Mouse (Mus musculus) neural tube, embryonic 11.5 days (tissue): ENCODE measurements around the gene Gale. TPM values are rescaled to one million over a fixed set of nuclear protein-coding genes. Genes with fewer than 3 reads are reported as not detected.

Source experiments
- ATAC-seq: fragments of 200-750 bp; cut with Nextera tagmentation; 2 replicates; pipeline ENCODE4 v1.8.0; 2017; ENCODE audit warnings: moderate number of reproducible peaks, mild to moderate bottlenecking, moderate TSS enrichment, moderate library complexity; ENCODE audit not compliant: insufficient read depth, low FRiP score, low TSS enrichment
- DNase-seq: peaks from one replicate; pipeline ENCODE4 v3.0.0-alpha.2; 2015; ENCODE audit warnings: low spot score
- H3K27ac ChIP-seq: fragments of 300-500 bp; sonication (generic); 2 replicates; pipeline ENCODE4 v1.5.1; 2014; ENCODE audit warnings: low read depth, mild to moderate bottlenecking, low read length
- H3K27me3 ChIP-seq: fragments of 300-500 bp; sonication (generic); 2 replicates; pipeline ENCODE4 v1.6.1; 2014; ENCODE audit warnings: mild to moderate bottlenecking, low read length, mixed read lengths; ENCODE audit not compliant: control insufficient read depth, insufficient read depth
- H3K36me3 ChIP-seq: fragments of 300-500 bp; sonication (generic); 2 replicates; pipeline ENCODE4 v1.6.1; 2014; ENCODE audit warnings: mild to moderate bottlenecking, low read length, moderate library complexity, mixed read lengths; ENCODE audit not compliant: control insufficient read depth, insufficient read depth
- H3K4me1 ChIP-seq: fragments of 300-500 bp; sonication (generic); 2 replicates; pipeline ENCODE4 v1.6.1; 2014; ENCODE audit warnings: low read length, mixed read lengths; ENCODE audit not compliant: control insufficient read depth, insufficient read depth
- H3K4me2 ChIP-seq: fragments of 300-500 bp; sonication (generic); 2 replicates; pipeline ENCODE4 v1.6.1; 2014; ENCODE audit warnings: low read depth, mild to moderate bottlenecking, moderate library complexity
- H3K4me3 ChIP-seq: fragments of 300-500 bp; sonication (generic); 2 replicates; pipeline ENCODE4 v1.5.1; 2014; ENCODE audit warnings: low read depth, low read length
- H3K9ac ChIP-seq: fragments of 300-500 bp; sonication (generic); 2 replicates; pipeline ENCODE4 v1.6.1; 2014; ENCODE audit warnings: mild to moderate bottlenecking, low read length
- H3K9me3 ChIP-seq: fragments of 300-500 bp; sonication (generic); 2 replicates; pipeline ENCODE4 v1.6.1; 2016; ENCODE audit warnings: low read length; ENCODE audit not compliant: control insufficient read depth
- WGBS: fragments of 180-500 bp; shearing (Covaris S2); extraction: QIAGEN DNeasy Blood & Tissue Kit; methylation state at CpG from one replicate; pipeline ENCODE4 v1.1.7; 2014; 5-methylcytosine and 5-hydroxymethylcytosine counted together
- polyA plus RNA-seq: library from polyadenylated mRNA; unstranded; fragments of >200 nt; fragmentation: Nextera tagmentation; extraction: Ambion mirVana; gene quantifications from 2 replicates; pipeline ENCODE4 v1.2.1, GENCODE M21; 2014

The Gale gene
- polyA plus RNA-seq, 1 experiment from 2014 or later = 36.4 TPM

GRCm38 (mm10) chr4:135995118-135995517, 31.6 kb downstream of the Gale start:
- WGBS = 89% methylated on average over 4 of the region's 4 CpGs
- DNase-seq (no peak), ATAC-seq (no peak)
- Histone ChIP-seq H3K36me3 (no peaks in the 10 kb centered on the region), H3K4me1 (no peaks in the 10 kb centered on the region), H3K9me3 (no peaks in the 10 kb centered on the region), H3K9ac (no peak overlapping the region), H3K27ac (no peak overlapping the region), H3K4me3 (no peak overlapping the region), H3K27me3 (no peaks in the 10 kb centered on the region), H3K4me2 (no peak overlapping the region)

GRCm38 (mm10) chr4:136004107-136004675, 40.7 kb downstream of the Gale start:
- no peak overlapping the region for H3K4me3 ChIP-seq
- no peaks in the 10 kb centered on the region for H3K4me1 ChIP-seq
- H3K4me2 ChIP-seq = no peak overlapping the region
- peaks cover 26% of the 10 kb centered on the region for H3K36me3 ChIP-seq
- H3K9me3 ChIP-seq = no peaks in the 10 kb centered on the region
- ATAC-seq (no peak), DNase-seq (no peak)
- 87% methylated on average over 5 of the region's 5 CpGs for WGBS
- no peaks in the 10 kb centered on the region for H3K27me3 ChIP-seq
- no peak overlapping the region for H3K9ac ChIP-seq
- no peak overlapping the region for H3K27ac ChIP-seq

GRCm38 (mm10) chr4:136004921-136005320, 41.4 kb downstream of the Gale start:
- no peaks in the 10 kb centered on the region for H3K9me3 ChIP-seq
- ATAC-seq (no peak), DNase-seq (no peak)
- no peak overlapping the region for H3K4me2 ChIP-seq
- peaks cover 28% of the 10 kb centered on the region for H3K36me3 ChIP-seq
- 80% methylated on average over 2 of the region's 2 CpGs for whole genome bisulfite sequencing
- H3K27ac ChIP-seq = no peak overlapping the region
- no peaks in the 10 kb centered on the region for H3K27me3 ChIP-seq
- no peak overlapping the region for H3K4me3 ChIP-seq
- H3K4me1 ChIP-seq = no peaks in the 10 kb centered on the region
- H3K9ac ChIP-seq = no peak overlapping the region

- Histone ChIP-seq H3K27ac (no peak overlapping the region), H3K4me3 (no peak overlapping the region), H3K4me2 (no peak overlapping the region), H3K9ac (no peak overlapping the region), H3K4me1 (no peaks in the 10 kb centered on the region), H3K9me3 (no peaks in the 10 kb centered on the region), H3K27me3 (no peaks in the 10 kb centered on the region), H3K36me3 (peaks cover 41% of the 10 kb centered on the region)
- no peak for ATAC-seq
- no peak for DNase-seq
- 93% methylated on average over 3 of the region's 3 CpGs for WGBS
These were observed 43.3 kb downstream of the Gale start for GRCm38 (mm10) chr4:136006821-136007220.

DNA sequence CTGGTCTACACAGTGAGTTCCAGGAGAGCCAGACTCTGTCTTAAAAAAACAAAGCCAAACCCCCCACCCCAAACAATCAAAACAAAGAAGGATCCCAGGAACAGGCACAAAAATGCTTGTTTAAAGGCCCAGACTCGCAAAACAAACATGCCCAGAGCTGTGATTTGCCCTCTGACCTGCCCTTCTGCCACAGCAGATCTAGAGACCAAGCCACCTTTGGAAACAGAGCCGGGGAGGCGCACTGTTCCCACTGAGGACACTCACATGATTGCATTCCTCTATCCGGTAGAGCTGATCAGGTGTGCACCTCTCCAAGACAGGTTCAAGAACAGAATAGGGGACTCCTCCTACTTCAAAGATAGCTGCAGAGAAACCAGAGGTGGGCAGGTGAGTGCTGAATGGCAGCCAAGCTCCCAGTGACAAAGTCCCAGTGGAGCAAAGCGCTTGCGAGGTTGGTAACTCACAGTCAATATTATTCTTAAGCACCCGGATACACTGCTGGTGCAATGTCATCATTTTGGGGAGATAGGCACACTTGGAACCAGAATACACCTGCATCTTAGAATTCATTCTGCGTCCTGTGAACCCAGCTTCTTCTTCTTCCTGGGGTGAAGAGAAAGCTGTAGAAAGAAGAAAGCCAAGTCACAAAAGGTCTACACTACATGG, 45.4 kb downstream of the Gale start:
- DNase-seq (no peak), ATAC-seq (no peak)
- H3K4me1 ChIP-seq = no peaks in the 10 kb centered on the region
- H3K9me3 ChIP-seq = no peaks in the 10 kb centered on the region
- H3K9ac ChIP-seq = no peak overlapping the region
- peaks cover 40% of the 10 kb centered on the region for H3K36me3 ChIP-seq
- H3K4me3 ChIP-seq = no peak overlapping the region
- H3K27me3 ChIP-seq = no peaks in the 10 kb centered on the region
- 84% methylated on average over 8 of the region's 8 CpGs for WGBS
- no peak overlapping the region for H3K4me2 ChIP-seq
- H3K27ac ChIP-seq = no peak overlapping the region

- WGBS = 95% methylated on average over 4 of the region's 4 CpGs
- H3K27me3 ChIP-seq = no peaks in the 10 kb centered on the region
- H3K9ac ChIP-seq = no peak overlapping the region
- ATAC-seq (no peak), DNase-seq (no peak)
- no peak overlapping the region for H3K4me3 ChIP-seq
- H3K4me1 ChIP-seq = no peaks in the 10 kb centered on the region
- H3K27ac ChIP-seq = no peak overlapping the region
- no peaks in the 10 kb centered on the region for H3K9me3 ChIP-seq
- H3K36me3 ChIP-seq = peaks cover 33% of the 10 kb centered on the region
- no peak overlapping the region for H3K4me2 ChIP-seq
These were observed 47.1 kb downstream of the Gale start for GRCm38 (mm10) chr4:136010586-136010985.

- 86% methylated on average over 3 of the region's 3 CpGs for WGBS
- Histone ChIP-seq H3K9me3 (no peaks in the 10 kb centered on the region), H3K27ac (no peak overlapping the region), H3K27me3 (no peaks in the 10 kb centered on the region), H3K4me3 (no peak overlapping the region), H3K4me1 (peaks cover 3% of the 10 kb centered on the region; the same call in 1 of the 2 replicates), H3K36me3 (peaks cover 7% of the 10 kb centered on the region), H3K4me2 (no peak overlapping the region), H3K9ac (no peak overlapping the region)
- ATAC-seq = no peak
- DNase-seq = no peak
These were observed 52.6 kb downstream of the Gale start for GRCm38 (mm10) chr4:136016059-136016602.
